In the genomic region with DNA sequence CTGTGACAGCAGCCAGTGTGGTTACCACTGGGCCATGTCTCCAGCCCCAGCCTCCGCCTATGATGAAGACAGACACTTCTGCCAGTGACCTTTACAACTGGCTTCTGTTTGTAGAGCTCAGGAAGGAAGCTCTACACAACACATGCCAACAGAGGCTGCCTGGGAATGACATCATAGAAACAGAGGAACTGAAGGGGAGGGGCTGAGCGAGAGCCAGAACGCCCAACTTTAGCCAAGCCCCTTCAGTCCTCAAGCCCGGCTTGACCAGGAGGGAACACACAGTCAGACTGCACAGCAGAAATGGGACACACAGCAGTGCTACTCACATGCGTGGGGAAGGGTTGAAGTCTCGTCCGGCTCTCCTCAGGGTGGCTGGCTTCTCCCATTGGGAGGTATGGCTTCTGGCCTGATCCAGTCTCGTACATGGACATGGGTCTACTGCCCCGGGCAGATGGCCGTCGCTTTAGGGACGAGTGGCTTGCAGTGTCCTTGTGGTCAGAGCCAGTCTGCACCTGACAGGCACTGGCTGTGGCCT, we compare ENCODE assay signal across 7 mouse cellular contexts. TPM values are rescaled to one million over a fixed set of nuclear protein-coding genes. Genes with fewer than 3 reads are reported as not detected.
DNase-seq lines count a peak whose midpoint lies in the region; ATAC-seq and TF ChIP-seq lines count a peak whose summit lies in the region.

No protein-coding gene starts in this region.

- H3K9ac ChIP-seq in heart, embryonic 13.5 days, result peak overlapping the region; percentile 21; the same call in 1 of the 2 replicates
- H3K9ac ChIP-seq in liver, embryonic 14.5 days (replicated peaks), result no peak overlapping the region

- no peak overlapping the region for H3K4me3 ChIP-seq in heart, embryonic 13.5 days
- no peak overlapping the region for H3K4me3 ChIP-seq in liver, embryonic 14.5 days (ENCODE audit: insufficient read depth in 1 of 2, low read depth in 2 of 2, low read length in 2 of 2)

- peak; percentile 36 to 66 for DNase-seq in adrenal gland, postnatal 36 days
- peak; percentile 73 for DNase-seq in cerebellum, adult 9-11 months
- no peak for DNase-seq in liver, embryonic 14.5 days (ENCODE audit: low read depth in 3 of 3, low spot score in 3 of 3)
- no peak for DNase-seq in testis, postnatal 10 days (ENCODE audit: low spot score)
- no peak for DNase-seq in ovary, postnatal 10 days (ENCODE audit: low spot score)
- DNase-seq in left cerebral cortex, adult 8-10 months (ENCODE audit: low spot score in 2 of 2), result no peak

- no peak for TF ChIP-seq CTCF in liver, embryonic 14.5 days (IDR thresholded peaks at IDR 0.05; ENCODE audit: low read depth)

- 0 out of 2 replicates have a peak, but pooled peaks have one; percentile 7 for ATAC-seq in heart, embryonic 13.5 days (ENCODE audit: extremely low read depth, insufficient number of reproducible peaks, low FRiP score, low TSS enrichment)
- peak; percentile 33; the same call in 1 of the 2 replicates for ATAC-seq in liver, embryonic 14.5 days (ENCODE audit: insufficient read depth)

- H3K9me3 ChIP-seq in heart, embryonic 13.5 days, result no peaks in the 10 kb centered on the region
- H3K9me3 ChIP-seq in liver, embryonic 14.5 days (ENCODE audit: control insufficient read depth, low read length), result no peaks in the 10 kb centered on the region

- no peaks in the 10 kb centered on the region for H3K27me3 ChIP-seq in heart, embryonic 13.5 days (replicated peaks)
- H3K27me3 ChIP-seq in liver, embryonic 14.5 days (ENCODE audit: control insufficient read depth, insufficient read depth, low read length), result no peaks in the 10 kb centered on the region

- no peak for TF ChIP-seq EP300 in liver, embryonic 14.5 days (IDR thresholded peaks at IDR 0.05; ENCODE audit: low read depth)

- 73% methylated on average over 12 of the region's 12 CpGs for WGBS in heart, embryonic 13.5 days
- WGBS in liver, embryonic 14.5 days (ENCODE audit: insufficient replicate concordance), result 71% methylated on average over 12 of the region's 12 CpGs

- peaks cover 90% of the 10 kb centered on the region for H3K36me3 ChIP-seq in heart, embryonic 13.5 days
- peaks cover 23% of the 10 kb centered on the region for H3K36me3 ChIP-seq in liver, embryonic 14.5 days (replicated peaks; ENCODE audit: control insufficient read depth, insufficient read depth, low read depth)

- H3K27ac ChIP-seq in heart, embryonic 13.5 days (replicated peaks), result peak overlapping the region; percentile 53
- no peak overlapping the region for H3K27ac ChIP-seq in liver, embryonic 14.5 days

- H3K4me1 ChIP-seq in heart, embryonic 13.5 days, result peaks cover 50% of the 10 kb centered on the region
- 0 out of 4 replicates have a peak, but pooled peaks cover 0 to 2% of the 10 kb centered on the region in 2 experiments for H3K4me1 ChIP-seq in liver, embryonic 14.5 days (replicated peaks; ENCODE audit: control insufficient read depth in 2 of 2, insufficient read depth in 2 of 2, low read length in 1 of 2)

- no peak overlapping the region for H3K4me2 ChIP-seq in heart, embryonic 13.5 days
- H3K4me2 ChIP-seq in liver, embryonic 14.5 days (ENCODE audit: low read depth), result no peak overlapping the region

RNA-seq across cellular contexts. Expression of gene Tchp, which starts 31.2 kb away (rescaled TPM):
- total RNA-seq in adrenal gland, postnatal 36 days (2021), result 1 to 10 TPM; 7.6 to 8.9 TPM
- 8.0 and 8.1 TPM in 2 replicates for polyA plus RNA-seq in heart, embryonic 13.5 days (2015; fragmentation: Nextera tagmentation; extraction: Ambion mirVana)
- 5.6 and 7.8 TPM in 2 replicates for polyA plus RNA-seq in liver, embryonic 14.5 days (2012; rRNA removed)
- 1.9 and 2.2 TPM in 2 replicates for polyA plus RNA-seq in liver, embryonic 14.5 days (2014; fragmentation: Nextera tagmentation; extraction: Ambion mirVana)
- 10 to 100 TPM; 10.7 to 18.7 (median 13.2) TPM for total RNA-seq in left cerebral cortex, adult 8-10 months (2022)

RNA-seq across cellular contexts. Expression of gene Ankrd13a, which starts 35.7 kb away (rescaled TPM):
- total RNA-seq in adrenal gland, postnatal 36 days (2021), result 10 to 100 TPM; 68.6 to 91.4 TPM
- 28.5 and 29.3 TPM in 2 replicates for polyA plus RNA-seq in heart, embryonic 13.5 days (2015; fragmentation: Nextera tagmentation; extraction: Ambion mirVana)
- 29.9 and 38.6 TPM in 2 replicates for polyA plus RNA-seq in liver, embryonic 14.5 days (2012; rRNA removed)
- 46.6 and 59.1 TPM in 2 replicates for polyA plus RNA-seq in liver, embryonic 14.5 days (2014; fragmentation: Nextera tagmentation; extraction: Ambion mirVana)
- total RNA-seq in left cerebral cortex, adult 8-10 months (2022), result 10 to 100 TPM; 39.5 to 52.2 (median 45.9) TPM

RNA-seq across cellular contexts. Expression of gene Git2, which starts 36.5 kb away (rescaled TPM):
- 10 to 100 TPM; 35.3 to 36.6 TPM for total RNA-seq in adrenal gland, postnatal 36 days (2021)
- 28.1 and 30.3 TPM in 2 replicates for polyA plus RNA-seq in heart, embryonic 13.5 days (2015; fragmentation: Nextera tagmentation; extraction: Ambion mirVana)
- 12.7 and 13.7 TPM in 2 replicates for polyA plus RNA-seq in liver, embryonic 14.5 days (2012; rRNA removed)
- polyA plus RNA-seq in liver, embryonic 14.5 days (2014; fragmentation: Nextera tagmentation; extraction: Ambion mirVana), result 12.1 and 12.7 TPM in 2 replicates
- 10 to 100 TPM; 50.4 to 53.8 (median 52.0) TPM for total RNA-seq in left cerebral cortex, adult 8-10 months (2022)

RNA-seq across cellular contexts. Expression of gene Gltp, which starts 48.0 kb away (rescaled TPM):
- 10 to 100 TPM; 50.8 to 60.5 TPM for total RNA-seq in adrenal gland, postnatal 36 days (2021)
- 50.5 and 50.8 TPM in 2 replicates for polyA plus RNA-seq in heart, embryonic 13.5 days (2015; fragmentation: Nextera tagmentation; extraction: Ambion mirVana)
- polyA plus RNA-seq in liver, embryonic 14.5 days (2012; rRNA removed), result 18.4 and 18.5 TPM in 2 replicates
- 25.4 and 33.0 TPM in 2 replicates for polyA plus RNA-seq in liver, embryonic 14.5 days (2014; fragmentation: Nextera tagmentation; extraction: Ambion mirVana)
- 10 to 100 TPM; 33.0 to 39.0 (median 35.4) TPM for total RNA-seq in left cerebral cortex, adult 8-10 months (2022)

Comparison
In these comparisons a context has a peak if more than half of its experiments do, and no peak if none do; other contexts are left out.
1. DNase-seq: peak in adrenal gland, postnatal 36 days (2 of 2) and cerebellum, adult 9-11 months (single experiment); none in liver, embryonic 14.5 days (0 of 3), testis, postnatal 10 days (single experiment), ovary, postnatal 10 days (single experiment) and left cerebral cortex, adult 8-10 months (0 of 2).